Mouse (Mus musculus): ENCODE measurements around the gene P3h4. TPM values are rescaled to one million over a fixed set of nuclear protein-coding genes. Genes with fewer than 3 reads are reported as not detected.

P3h4 gene
- polyA plus RNA-seq, 2 experiments: 2.8 TPM

DNA sequence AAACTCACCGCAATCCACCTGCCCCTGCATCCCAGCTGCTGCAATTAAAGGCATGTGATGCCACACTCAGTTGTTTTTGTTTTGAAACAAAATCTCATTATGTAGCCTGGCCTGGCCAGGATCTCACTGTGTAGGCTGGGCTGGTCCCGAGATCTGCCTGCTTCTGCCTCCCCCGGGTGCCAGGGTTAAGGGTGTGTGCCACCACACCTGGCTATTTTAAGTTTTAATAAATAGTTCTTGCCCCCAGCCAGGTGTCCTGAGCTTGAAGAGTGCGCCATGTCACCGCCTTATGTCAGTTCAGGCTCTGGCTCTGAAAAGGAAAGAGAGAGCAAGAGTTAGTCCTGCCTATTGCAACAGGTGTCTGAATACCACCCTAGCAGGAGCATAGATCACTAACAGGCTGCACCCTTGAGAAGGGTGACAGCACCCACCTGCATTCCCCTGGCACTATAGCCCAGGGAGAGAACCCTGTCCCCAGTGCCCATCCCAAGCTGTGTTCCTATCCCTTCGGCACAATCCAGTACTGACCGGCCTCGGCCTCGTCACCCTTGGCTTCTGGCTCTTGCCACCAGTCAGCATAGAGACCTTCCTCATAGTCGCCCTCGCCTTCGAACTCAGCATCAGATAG lies 5.7 kb downstream of the P3h4 start:
- peaks cover 9% of the 10 kb centered on the region for H3K27me3 ChIP-seq (ENCODE audit: control insufficient read depth, insufficient read depth, low read length)
- ATAC-seq (ENCODE audit: insufficient read depth) (no peak), DNase-seq (ENCODE audit: low read depth in 3 of 3, low spot score in 3 of 3) (no peak)
- H3K9me3 ChIP-seq (ENCODE audit: control insufficient read depth, low read length): no peaks in the 10 kb centered on the region
- H3K4me2 ChIP-seq (ENCODE audit: low read depth): no peak overlapping the region
- no peak overlapping the region for H3K4me3 ChIP-seq (ENCODE audit: insufficient read depth in 1 of 2, low read depth in 2 of 2, low read length in 2 of 2)
- no peaks in the 10 kb centered on the region for H3K36me3 ChIP-seq (replicated peaks; ENCODE audit: control insufficient read depth, insufficient read depth, low read depth)
- no peak for TF ChIP-seq EP300 (IDR thresholded peaks at IDR 0.05; ENCODE audit: low read depth)
- no peak for TF ChIP-seq CTCF (IDR thresholded peaks at IDR 0.05; ENCODE audit: low read depth)
- 0 out of 4 replicates have a peak, but pooled peaks cover 0 to under 1% of the 10 kb centered on the region in 2 experiments for H3K4me1 ChIP-seq (replicated peaks; ENCODE audit: control insufficient read depth in 2 of 2, insufficient read depth in 2 of 2, low read length in 1 of 2)
- H3K27ac ChIP-seq: no peak overlapping the region
- H3K9ac ChIP-seq (replicated peaks): no peak overlapping the region
- 72% methylated on average over 12 of the region's 12 CpGs for WGBS (ENCODE audit: insufficient replicate concordance)

DNA sequence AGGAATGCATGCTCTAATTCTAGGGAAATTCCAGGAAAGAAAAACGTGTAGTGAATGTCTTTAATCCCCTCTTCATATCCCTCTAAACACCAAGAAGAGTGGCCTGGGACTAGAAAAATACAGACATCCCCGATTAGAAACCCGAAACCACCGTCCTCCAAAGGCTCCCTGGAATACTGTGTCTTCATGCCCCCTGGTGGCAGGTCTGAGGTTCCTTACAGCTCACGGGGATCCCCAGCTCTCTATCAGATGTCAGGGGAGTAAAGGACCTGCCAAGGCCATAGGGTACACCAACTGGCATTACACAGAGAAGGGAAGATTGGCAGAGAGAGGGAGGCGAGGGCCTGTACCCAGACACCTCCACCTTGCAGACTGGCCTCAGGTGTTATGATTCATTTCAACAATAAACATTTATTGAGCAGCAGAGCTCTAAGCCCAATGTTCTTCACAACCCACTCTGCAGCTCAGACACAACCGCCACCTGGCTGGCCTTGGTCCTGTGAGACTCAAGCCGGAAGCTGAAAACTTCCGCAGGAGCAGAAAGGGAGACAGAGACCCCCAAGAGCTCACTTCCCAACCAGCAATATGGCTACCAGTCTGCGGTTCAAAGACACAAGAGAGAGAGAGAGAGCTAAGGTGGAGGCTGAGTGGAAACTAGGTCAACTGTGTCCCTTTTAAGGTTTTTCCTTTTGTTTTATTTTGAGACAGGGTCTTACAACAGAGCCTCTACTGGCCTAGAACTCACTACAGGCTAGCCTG lies 6.4 kb downstream of the P3h4 start:
- peaks cover 3% of the 10 kb centered on the region; the same call in 1 of the 2 replicates for H3K27me3 ChIP-seq (ENCODE audit: control insufficient read depth, insufficient read depth, low read length)
- WGBS (ENCODE audit: insufficient replicate concordance): 35% methylated on average over 10 of the region's 10 CpGs
- H3K9ac ChIP-seq (replicated peaks): no peak overlapping the region
- no peak overlapping the region for H3K4me3 ChIP-seq (ENCODE audit: insufficient read depth in 1 of 2, low read depth in 2 of 2, low read length in 2 of 2)
- H3K27ac ChIP-seq: no peak overlapping the region
- H3K9me3 ChIP-seq (ENCODE audit: control insufficient read depth, low read length): no peaks in the 10 kb centered on the region
- TF ChIP-seq EP300 (IDR thresholded peaks at IDR 0.05; ENCODE audit: low read depth) (no peak), CTCF (IDR thresholded peaks at IDR 0.05; ENCODE audit: low read depth) (peak; percentile 75)
- no peak for ATAC-seq (ENCODE audit: insufficient read depth)
- no peaks in the 10 kb centered on the region for H3K36me3 ChIP-seq (replicated peaks; ENCODE audit: control insufficient read depth, insufficient read depth, low read depth)
- no peak overlapping the region for H3K4me2 ChIP-seq (ENCODE audit: low read depth)
- peaks cover 0 to 3% of the 10 kb centered on the region in 2 experiments; a peak in 1 of 4 replicates for H3K4me1 ChIP-seq (replicated peaks; ENCODE audit: control insufficient read depth in 2 of 2, insufficient read depth in 2 of 2, low read length in 1 of 2)
- no peak for DNase-seq (ENCODE audit: low read depth in 3 of 3, low spot score in 3 of 3)

DNA sequence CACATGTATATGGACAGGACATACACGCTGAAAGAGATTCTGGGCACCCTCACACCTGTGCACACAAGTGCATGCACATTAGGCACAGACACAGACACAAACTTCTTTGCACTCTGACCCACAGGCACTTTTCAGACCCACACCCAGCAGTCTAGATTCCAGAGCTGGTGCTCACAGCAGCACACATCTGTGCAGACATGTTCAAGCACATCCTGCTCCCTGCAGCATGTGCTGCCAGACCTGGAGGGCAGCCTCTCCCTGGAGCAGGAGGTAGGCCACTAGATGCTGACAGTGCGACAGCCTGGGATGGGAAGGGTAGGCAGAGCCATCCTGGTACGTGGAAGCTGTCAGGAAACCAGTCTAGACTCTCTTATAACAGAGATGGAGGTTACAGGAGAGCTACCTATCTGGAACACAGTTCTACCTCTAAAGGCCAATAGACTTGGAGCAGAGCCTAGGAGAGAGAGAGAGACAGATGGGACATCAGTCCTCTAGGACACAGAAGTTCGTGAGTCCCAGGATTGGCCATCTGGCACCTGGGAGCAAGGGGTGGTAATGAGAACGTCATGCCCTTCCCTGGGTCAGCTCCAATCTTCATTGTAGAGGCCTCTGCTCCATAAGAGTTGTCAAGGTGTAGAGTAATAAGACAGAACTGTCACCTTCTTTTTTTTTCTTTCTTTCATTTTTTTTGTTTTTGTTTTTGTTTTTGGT lies 7.5 kb downstream of the P3h4 start:
- Histone ChIP-seq H3K4me1 (replicated peaks; ENCODE audit: control insufficient read depth in 2 of 2, insufficient read depth in 2 of 2, low read length in 1 of 2) (peaks cover 4 to 10% of the 10 kb centered on the region in 2 experiments), H3K4me3 (ENCODE audit: insufficient read depth in 1 of 2, low read depth in 2 of 2, low read length in 2 of 2) (no peak overlapping the region), H3K9me3 (ENCODE audit: control insufficient read depth, low read length) (no peaks in the 10 kb centered on the region), H3K36me3 (replicated peaks; ENCODE audit: control insufficient read depth, insufficient read depth, low read depth) (no peaks in the 10 kb centered on the region), H3K27me3 (ENCODE audit: control insufficient read depth, insufficient read depth, low read length) (no peaks in the 10 kb centered on the region), H3K9ac (replicated peaks) (no peak overlapping the region), H3K27ac (no peak overlapping the region), H3K4me2 (ENCODE audit: low read depth) (no peak overlapping the region)
- TF ChIP-seq EP300 (IDR thresholded peaks at IDR 0.05; ENCODE audit: low read depth): no peak
- ATAC-seq (ENCODE audit: insufficient read depth) (no peak), DNase-seq (ENCODE audit: low read depth in 3 of 3, low spot score in 3 of 3) (no peak)
- 66% methylated on average over 5 of the region's 5 CpGs for WGBS (ENCODE audit: insufficient replicate concordance)

DNA sequence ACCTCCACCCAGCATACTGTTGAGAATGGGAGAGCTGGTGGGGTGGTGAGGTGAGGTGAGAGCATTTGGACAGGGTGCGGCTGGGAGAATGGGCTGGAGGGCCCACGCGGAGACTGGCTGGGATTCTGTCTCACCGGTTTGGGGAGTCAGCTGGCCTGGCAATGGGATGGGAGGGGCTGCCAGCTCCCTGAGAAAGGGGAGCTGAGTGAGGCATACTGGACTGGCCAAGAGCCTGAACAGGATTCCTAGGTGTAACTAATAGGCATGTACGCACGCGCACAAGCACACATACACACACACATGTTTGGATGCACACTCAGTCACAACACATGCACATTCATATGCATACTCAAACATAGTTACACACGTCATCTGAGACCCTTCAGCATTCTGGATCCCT lies 8.4 kb downstream of the P3h4 start:
- no peak for ATAC-seq (ENCODE audit: insufficient read depth)
- TF ChIP-seq EP300 (IDR thresholded peaks at IDR 0.05; ENCODE audit: low read depth): no peak
- TF ChIP-seq CTCF (IDR thresholded peaks at IDR 0.05; ENCODE audit: low read depth): no peak
- DNase-seq (ENCODE audit: low read depth in 3 of 3, low spot score in 3 of 3): no peak
- Histone ChIP-seq H3K36me3 (replicated peaks; ENCODE audit: control insufficient read depth, insufficient read depth, low read depth) (no peaks in the 10 kb centered on the region), H3K4me1 (replicated peaks; ENCODE audit: control insufficient read depth in 2 of 2, insufficient read depth in 2 of 2, low read length in 1 of 2) (peaks cover 7 to 12% of the 10 kb centered on the region in 2 experiments), H3K27ac (no peak overlapping the region), H3K4me3 (ENCODE audit: insufficient read depth in 1 of 2, low read depth in 2 of 2, low read length in 2 of 2) (no peak overlapping the region), H3K9ac (replicated peaks) (no peak overlapping the region), H3K4me2 (ENCODE audit: low read depth) (no peak overlapping the region), H3K9me3 (ENCODE audit: control insufficient read depth, low read length) (no peaks in the 10 kb centered on the region), H3K27me3 (ENCODE audit: control insufficient read depth, insufficient read depth, low read length) (no peaks in the 10 kb centered on the region)
- WGBS (ENCODE audit: insufficient replicate concordance): 66% methylated on average over 8 of the region's 8 CpGs

All from liver, embryonic 14.5 days (tissue).